Mouse (Mus musculus) neural tube, embryonic 14.5 days (tissue): ENCODE measurements at regions not wholly inside any gene's neighbourhood (a gene's known extent, or its start where the extent isn't known, plus 50 kb on each side); places are given as distances from the start of the nearest gene placed in this dataset.
A peak's percentile ranks its signal among the peaks of the same experiment; 100 is the strongest.

Source experiments
- ATAC-seq: fragments of 200-750 bp; cut with Nextera tagmentation; 2 replicates; pipeline ENCODE4 v1.8.0; 2017; ENCODE audit warnings: low read depth, mild to moderate bottlenecking, moderate TSS enrichment, moderate library complexity
- H3K27ac ChIP-seq: fragments of 300-500 bp; sonication (generic); 2 replicates; pipeline ENCODE4 v1.5.1; 2014; ENCODE audit warnings: low read depth, mild to moderate bottlenecking, control low read depth, low read length, moderate library complexity, mixed read lengths
- H3K27me3 ChIP-seq: fragments of 300-500 bp; sonication (generic); 2 replicates; pipeline ENCODE4 v1.6.1; 2014; ENCODE audit warnings: low read length; ENCODE audit not compliant: control insufficient read depth, insufficient read depth
- H3K36me3 ChIP-seq: fragments of 300-500 bp; sonication (generic); 2 replicates; pipeline ENCODE4 v1.6.1; 2014; ENCODE audit warnings: low read length, mixed read lengths; ENCODE audit not compliant: control insufficient read depth, insufficient read depth
- H3K4me1 ChIP-seq: fragments of 300-500 bp; sonication (generic); 2 replicates; pipeline ENCODE4 v1.6.1; 2014; ENCODE audit warnings: low read length; ENCODE audit not compliant: control insufficient read depth, insufficient read depth
- H3K4me2 ChIP-seq: fragments of 300-500 bp; sonication (generic); 2 replicates; pipeline ENCODE4 v1.6.1; 2014; ENCODE audit warnings: mild to moderate bottlenecking, low read depth, low read length, control low read depth
- H3K4me3 ChIP-seq: fragments of 300-500 bp; sonication (generic); 2 replicates; pipeline ENCODE4 v1.5.1; 2014; ENCODE audit warnings: low read depth, low read length, control low read depth, mixed read lengths
- H3K9ac ChIP-seq: fragments of 300-500 bp; sonication (generic); replicated peaks from 2 replicates; pipeline ENCODE4 v1.6.1; 2014; ENCODE audit warnings: low read depth, mild to moderate bottlenecking, control low read depth, low read length, mixed read lengths
- H3K9me3 ChIP-seq: fragments of 300-500 bp; sonication (generic); 2 replicates; pipeline ENCODE4 v1.6.1; 2016; ENCODE audit warnings: low read length; ENCODE audit not compliant: control insufficient read depth
- WGBS: fragments of 180-500 bp; shearing (Covaris S2); extraction: QIAGEN DNeasy Blood & Tissue Kit; methylation state at CpG from one replicate; pipeline ENCODE4 v1.1.7; 2014; 5-methylcytosine and 5-hydroxymethylcytosine counted together

DNA sequence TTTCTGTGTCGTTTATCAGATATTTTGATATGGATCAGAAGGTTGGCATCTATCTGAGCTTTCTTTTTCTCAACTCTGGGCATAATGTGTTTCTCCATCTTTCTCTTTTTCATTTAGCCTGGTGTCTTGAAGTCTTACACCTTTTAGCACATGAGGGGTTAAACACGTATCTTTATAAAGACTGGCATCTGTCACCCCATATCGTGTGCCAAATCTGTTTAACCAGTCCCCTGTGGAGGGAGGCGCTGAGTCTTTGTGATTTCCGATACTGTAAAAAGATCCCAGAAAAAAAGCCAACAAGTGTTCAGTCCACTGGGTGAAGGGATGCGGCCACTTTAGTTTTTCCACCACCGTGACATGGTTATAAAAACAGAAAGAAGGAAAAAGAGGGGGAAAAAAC lies 313.3 kb downstream of the Diras2 start:
- H3K4me2 ChIP-seq: no peak overlapping the region
- H3K9me3 ChIP-seq: no peaks in the 10 kb centered on the region
- H3K27ac ChIP-seq: no peak overlapping the region
- ATAC-seq: no peak
- H3K9ac ChIP-seq: no peak overlapping the region
- H3K36me3 ChIP-seq: no peaks in the 10 kb centered on the region
- WGBS: 67% methylated on average over 7 of the region's 7 CpGs
- H3K4me3 ChIP-seq: no peak overlapping the region
- no peaks in the 10 kb centered on the region for H3K4me1 ChIP-seq
- H3K27me3 ChIP-seq: no peaks in the 10 kb centered on the region

DNA sequence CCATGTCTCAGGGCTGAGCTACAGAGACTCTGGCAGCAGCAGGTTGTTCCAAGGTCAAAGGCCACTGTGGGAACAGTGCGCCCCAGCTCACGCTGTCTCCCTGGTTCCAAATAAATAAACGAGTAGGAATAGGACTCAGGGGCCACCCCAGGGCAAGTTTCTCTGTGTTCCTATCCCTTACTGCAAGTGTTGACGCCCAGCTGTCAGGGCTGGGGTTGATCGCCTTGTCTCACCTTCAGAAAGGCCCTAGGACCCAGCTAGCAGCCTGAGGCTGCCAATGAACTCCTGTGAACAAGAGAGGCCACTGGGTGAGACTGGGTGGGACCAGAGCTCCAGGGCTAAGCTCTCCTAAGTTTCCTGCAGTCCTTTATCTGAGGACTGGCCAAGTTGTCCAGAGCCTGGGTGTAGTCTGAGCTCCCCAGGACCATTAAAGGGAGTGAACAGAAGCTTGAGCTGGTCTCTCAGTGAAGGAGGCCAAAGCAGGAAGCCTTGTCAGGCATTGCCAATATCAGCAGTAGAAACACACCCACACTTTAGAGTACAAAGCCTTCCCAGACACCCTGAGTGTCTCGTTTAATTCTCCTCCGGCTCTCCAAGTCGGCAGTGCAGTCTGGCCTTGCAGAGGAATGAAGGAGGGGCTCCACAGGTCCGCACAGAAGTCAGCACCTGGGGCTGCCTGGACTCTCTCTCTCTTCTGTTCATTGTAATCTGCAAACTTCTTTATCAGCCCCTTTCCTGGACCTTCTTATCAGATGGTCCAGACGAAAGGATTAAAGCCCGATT lies 308.6 kb downstream of the Diras2 start:
- Histone ChIP-seq H3K36me3 (no peaks in the 10 kb centered on the region), H3K4me3 (no peak overlapping the region), H3K4me2 (no peak overlapping the region), H3K27me3 (no peaks in the 10 kb centered on the region), H3K9ac (no peak overlapping the region), H3K27ac (no peak overlapping the region), H3K4me1 (peaks cover 6% of the 10 kb centered on the region; the same call in 1 of the 2 replicates), H3K9me3 (no peaks in the 10 kb centered on the region)
- WGBS: 41% methylated on average over 11 of the region's 11 CpGs
- no peak for ATAC-seq

DNA sequence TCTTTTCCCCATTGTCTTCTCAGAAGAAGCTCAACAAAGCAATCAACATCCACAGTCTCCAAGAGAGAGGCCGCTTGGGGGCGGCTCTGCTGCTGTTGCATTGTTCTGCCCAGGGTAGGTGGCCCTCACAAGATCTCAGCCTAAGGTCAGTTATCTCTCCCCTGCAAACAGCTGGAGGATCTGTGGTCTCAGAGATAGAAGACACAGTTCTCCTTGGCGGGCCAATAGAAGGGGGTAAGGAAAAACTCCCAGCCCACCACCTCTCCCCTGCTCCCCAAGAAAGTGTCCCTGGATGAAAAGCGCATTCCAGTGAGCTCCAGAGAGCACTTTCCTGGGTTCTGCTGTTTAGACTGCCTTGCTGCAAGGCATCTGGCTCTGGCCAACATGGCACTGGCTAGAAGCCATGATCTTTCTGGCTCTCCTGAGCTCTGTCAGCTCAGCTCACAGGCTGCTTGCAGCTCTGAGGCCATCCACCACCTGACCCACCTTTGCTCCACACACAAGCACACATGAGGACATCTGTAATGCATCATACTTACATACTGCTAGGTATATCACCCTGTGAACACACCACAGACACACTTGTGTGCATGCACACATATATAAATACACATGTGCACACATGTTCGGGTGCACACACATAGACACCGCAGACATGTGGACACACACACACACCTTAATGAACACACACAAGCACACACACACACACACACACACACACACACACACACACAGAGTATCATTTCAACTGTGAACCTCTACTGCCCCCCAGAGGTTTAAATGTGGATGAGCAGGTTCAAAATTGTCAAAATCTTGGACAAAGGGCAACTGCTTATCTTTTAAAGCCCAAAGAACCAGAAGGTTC lies 307.7 kb downstream of the Diras2 start:
- Histone ChIP-seq H3K4me1 (peaks cover 6% of the 10 kb centered on the region; the same call in 1 of the 2 replicates), H3K9me3 (no peaks in the 10 kb centered on the region), H3K4me2 (no peak overlapping the region), H3K36me3 (no peaks in the 10 kb centered on the region), H3K27me3 (no peaks in the 10 kb centered on the region), H3K9ac (no peak overlapping the region), H3K27ac (no peak overlapping the region), H3K4me3 (no peak overlapping the region)
- WGBS: 42% methylated on average over 6 of the region's 6 CpGs
- ATAC-seq: peak; percentile 60

DNA sequence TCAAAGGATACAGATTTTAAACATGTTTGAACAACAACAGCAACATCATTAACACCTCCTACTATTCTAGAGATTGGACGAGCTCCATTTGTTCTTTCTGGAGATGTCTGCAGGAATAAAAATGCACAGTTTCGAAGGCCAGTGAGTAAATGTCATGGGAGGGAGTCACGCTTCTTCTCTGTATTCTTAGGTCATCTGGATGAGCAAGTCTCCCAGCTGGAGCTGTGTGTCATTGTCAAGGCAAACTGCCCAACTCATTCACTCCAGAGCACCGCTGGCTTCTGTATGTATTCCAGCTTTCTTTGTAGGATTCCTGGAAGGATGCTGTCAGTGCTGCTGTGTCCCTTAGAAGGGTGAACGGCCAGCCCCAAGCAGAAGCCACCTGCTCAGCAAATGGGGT lies 297.1 kb downstream of the Diras2 start:
- Histone ChIP-seq H3K27ac (no peak overlapping the region), H3K4me3 (no peak overlapping the region), H3K36me3 (no peaks in the 10 kb centered on the region), H3K9me3 (no peaks in the 10 kb centered on the region), H3K27me3 (no peaks in the 10 kb centered on the region), H3K4me1 (no peaks in the 10 kb centered on the region), H3K4me2 (no peak overlapping the region), H3K9ac (no peak overlapping the region)
- no peak for ATAC-seq
- 73% methylated on average over 5 of the region's 5 CpGs for WGBS

DNA sequence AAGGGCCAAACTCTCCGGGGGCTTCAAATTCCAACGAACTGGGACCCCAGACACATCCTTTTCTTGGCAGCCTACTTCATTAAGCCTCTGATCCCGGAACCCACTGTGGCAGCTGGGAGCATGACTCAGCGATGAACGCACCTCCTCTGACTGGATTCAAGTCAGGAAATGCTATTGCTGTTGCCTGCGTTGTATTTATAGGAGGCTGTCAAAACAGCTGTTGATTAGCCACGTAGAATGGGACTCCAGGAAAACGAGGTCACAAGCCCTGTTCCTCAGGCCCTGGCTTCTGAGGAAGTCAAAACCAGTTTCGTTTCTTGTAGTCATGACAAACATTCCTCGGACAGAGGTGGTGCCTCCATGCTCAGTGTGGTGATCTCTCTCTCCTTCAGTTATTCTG lies 295.0 kb downstream of the Diras2 start:
- no peak overlapping the region for H3K9ac ChIP-seq
- no peaks in the 10 kb centered on the region for H3K9me3 ChIP-seq
- 62% methylated on average over 10 of the region's 10 CpGs for WGBS
- ATAC-seq: no peak
- no peaks in the 10 kb centered on the region for H3K27me3 ChIP-seq
- no peak overlapping the region for H3K4me2 ChIP-seq
- H3K4me3 ChIP-seq: no peak overlapping the region
- no peaks in the 10 kb centered on the region for H3K36me3 ChIP-seq
- no peaks in the 10 kb centered on the region for H3K4me1 ChIP-seq
- no peak overlapping the region for H3K27ac ChIP-seq

DNA sequence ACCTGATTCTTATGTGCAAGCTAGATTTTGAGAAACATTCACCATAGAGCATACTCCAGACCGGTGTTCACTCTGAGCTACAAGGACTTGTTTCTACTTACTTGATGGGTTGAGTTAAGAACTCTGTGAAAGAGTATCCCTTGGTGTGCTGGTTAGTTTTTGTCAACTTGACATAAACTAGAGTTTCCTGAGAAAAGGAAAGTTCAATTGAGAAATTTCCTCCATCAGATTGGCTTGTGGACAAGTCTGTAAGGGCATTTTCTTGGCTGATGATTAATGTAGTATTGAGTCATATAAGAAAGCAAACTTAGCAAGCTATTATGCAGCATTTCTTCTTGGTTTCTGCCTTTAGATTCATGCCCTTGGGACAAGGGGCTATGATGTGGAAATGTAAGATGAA lies 291.5 kb downstream of the Diras2 start:
- WGBS: 94% methylated on average over 1 of the region's 1 CpGs
- Histone ChIP-seq H3K4me3 (no peak overlapping the region), H3K4me1 (no peaks in the 10 kb centered on the region), H3K27ac (no peak overlapping the region), H3K9ac (no peak overlapping the region), H3K27me3 (no peaks in the 10 kb centered on the region), H3K4me2 (no peak overlapping the region), H3K36me3 (no peaks in the 10 kb centered on the region), H3K9me3 (no peaks in the 10 kb centered on the region)
- ATAC-seq: no peak

DNA sequence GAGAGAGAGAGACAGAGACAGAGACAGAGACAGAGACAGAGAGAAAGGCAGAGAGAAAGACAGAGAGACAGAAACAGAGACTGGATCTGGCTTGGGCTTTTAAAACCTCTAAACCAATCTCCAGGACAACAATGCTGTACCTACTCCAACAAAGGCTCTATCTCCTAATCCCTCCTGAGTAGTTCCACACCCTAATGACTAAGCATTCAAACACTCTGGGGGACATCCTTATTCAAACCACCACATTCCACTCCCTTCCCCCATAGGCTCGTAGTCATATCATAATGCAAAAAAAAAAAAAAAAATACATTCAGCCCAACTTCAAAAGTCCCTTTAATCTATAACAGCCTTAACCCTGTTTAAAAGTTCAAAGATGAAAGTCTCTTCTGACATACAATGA lies 289.3 kb downstream of the Diras2 start:
- H3K27me3 ChIP-seq: no peaks in the 10 kb centered on the region
- no peak overlapping the region for H3K4me2 ChIP-seq
- no peaks in the 10 kb centered on the region for H3K9me3 ChIP-seq
- H3K36me3 ChIP-seq: no peaks in the 10 kb centered on the region
- ATAC-seq: no peak
- H3K4me3 ChIP-seq: no peak overlapping the region
- H3K27ac ChIP-seq: no peak overlapping the region
- H3K9ac ChIP-seq: no peak overlapping the region
- 74% methylated on average over 1 of the region's 1 CpGs for WGBS
- no peaks in the 10 kb centered on the region for H3K4me1 ChIP-seq

DNA sequence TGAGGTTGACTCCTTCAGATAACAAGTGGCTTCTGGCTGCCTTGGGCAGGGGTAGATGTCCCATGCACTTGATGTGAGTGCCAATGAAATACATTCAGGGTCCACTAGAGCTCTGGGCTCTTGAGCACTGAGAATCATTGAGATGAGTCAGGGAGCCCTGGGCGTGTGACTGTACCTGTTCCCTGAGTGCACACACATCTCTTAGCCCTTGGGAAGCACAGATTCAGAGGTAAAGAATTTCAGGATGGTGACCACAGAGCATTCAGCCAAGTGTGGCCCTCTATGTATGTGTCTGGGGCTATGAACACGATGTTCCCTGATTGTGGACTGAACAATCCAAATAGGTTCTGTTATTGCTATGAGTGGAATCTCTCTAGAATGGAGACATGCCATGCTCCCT lies 281.6 kb downstream of the Diras2 start:
- WGBS: 93% methylated on average over 2 of the region's 2 CpGs
- H3K4me1 ChIP-seq: no peaks in the 10 kb centered on the region
- ATAC-seq: no peak
- no peak overlapping the region for H3K4me3 ChIP-seq
- H3K9me3 ChIP-seq: no peaks in the 10 kb centered on the region
- H3K27ac ChIP-seq: no peak overlapping the region
- H3K36me3 ChIP-seq: no peaks in the 10 kb centered on the region
- H3K9ac ChIP-seq: no peak overlapping the region
- H3K4me2 ChIP-seq: no peak overlapping the region
- H3K27me3 ChIP-seq: no peaks in the 10 kb centered on the region

DNA sequence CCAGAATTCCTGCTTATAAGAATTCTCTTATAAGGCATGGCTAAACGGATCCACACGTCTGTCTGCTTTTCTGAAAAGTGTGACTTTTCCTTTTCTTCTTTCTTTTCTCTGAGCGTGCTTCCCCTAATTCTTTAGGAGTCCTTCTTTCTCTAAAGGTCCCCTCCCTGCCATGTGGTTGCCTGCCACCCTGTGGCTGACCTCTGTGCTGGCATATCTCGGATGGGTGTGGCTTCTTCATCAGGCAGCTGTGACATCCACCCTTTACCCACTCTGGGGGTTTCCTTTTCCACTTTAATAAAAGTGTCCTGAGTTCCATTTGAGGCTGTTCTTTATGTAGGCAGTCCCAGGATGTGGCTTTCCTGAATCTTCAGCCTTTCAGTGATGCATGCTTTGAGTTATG lies 280.7 kb downstream of the Diras2 start:
- Histone ChIP-seq H3K4me3 (no peak overlapping the region), H3K4me2 (no peak overlapping the region), H3K4me1 (no peaks in the 10 kb centered on the region), H3K36me3 (no peaks in the 10 kb centered on the region), H3K27ac (no peak overlapping the region), H3K9me3 (no peaks in the 10 kb centered on the region), H3K9ac (no peak overlapping the region), H3K27me3 (no peaks in the 10 kb centered on the region)
- 51% methylated on average over 4 of the region's 4 CpGs for WGBS
- ATAC-seq: no peak
